Mouse (Mus musculus): Measurements from ENCODE around the gene Atp5j2. TPM values are rescaled to one million over a fixed set of nuclear protein-coding genes. Genes with fewer than 3 reads are reported as not detected.

Gene Atp5j2
- polyA plus RNA-seq, 2 experiments: 284 to 568 TPM

GRCm38 (mm10) chr5:145139571-145140519, 52.0 kb downstream of the Atp5j2 start, which contains the start of the genes Pdap1 and Bud31:
Pdap1 (minus strand) TSS chr5:145140238.
Bud31 (plus strand) TSS chr5:145140362.
- Histone ChIP-seq H3K4me1 (ENCODE audit: control insufficient read depth, insufficient read depth, low read length) (peaks cover 10% of the 10 kb centered on the region), H3K27ac (replicated peaks; ENCODE audit: low read depth, low read length) (peak within 1 kb of the TSS; percentile 77), H3K9ac (ENCODE audit: low read depth, low read length, severe bottlenecking) (peak within 1 kb of the TSS; percentile 82), H3K9me3 (ENCODE audit: control insufficient read depth, low read length) (no peaks in the 10 kb centered on the region), H3K4me3 (replicated peaks; ENCODE audit: low read length) (peak within 1 kb of the TSS; percentile 84), H3K36me3 (ENCODE audit: control insufficient read depth, insufficient read depth, low read length) (peaks cover 57% of the 10 kb centered on the region), H3K4me2 (replicated peaks; ENCODE audit: low read depth, low read length, severe bottlenecking) (peak within 1 kb of the TSS; percentile 76), H3K27me3 (ENCODE audit: control insufficient read depth, insufficient read depth, low read length) (no peaks in the 10 kb centered on the region)
- peak; percentile 95 for ATAC-seq (ENCODE audit: low FRiP score, low read depth)
- 2% methylated on average over 76 of the region's 84 CpGs for WGBS
- peak; percentile 92 for DNase-seq (ENCODE audit: low spot score)
- TF ChIP-seq POLR2A (IDR thresholded peaks at IDR 0.05; ENCODE audit: borderline replicate concordance, extremely low read depth, insufficient read depth, insufficient read length): 0 out of 2 replicates have a peak, but pooled peaks have one; percentile 47

GRCm38 (mm10) chr5:145138836-145139235, 53.0 kb downstream of the Atp5j2 start:
- Histone ChIP-seq H3K4me3 (replicated peaks; ENCODE audit: low read length) (peak overlapping the region; percentile 84), H3K9ac (ENCODE audit: low read depth, low read length, severe bottlenecking) (peak overlapping the region; percentile 82), H3K27me3 (ENCODE audit: control insufficient read depth, insufficient read depth, low read length) (no peaks in the 10 kb centered on the region), H3K9me3 (ENCODE audit: control insufficient read depth, low read length) (no peaks in the 10 kb centered on the region), H3K4me2 (replicated peaks; ENCODE audit: low read depth, low read length, severe bottlenecking) (peak overlapping the region; percentile 76), H3K36me3 (ENCODE audit: control insufficient read depth, insufficient read depth, low read length) (peaks cover 57% of the 10 kb centered on the region), H3K4me1 (ENCODE audit: control insufficient read depth, insufficient read depth, low read length) (peaks cover 10% of the 10 kb centered on the region), H3K27ac (replicated peaks; ENCODE audit: low read depth, low read length) (no peak overlapping the region; the same call in 1 of the 2 replicates)
- DNase-seq (ENCODE audit: low spot score) (peak; percentile 61), ATAC-seq (ENCODE audit: low FRiP score, low read depth) (no peak)
- 9% methylated on average over 6 of the region's 6 CpGs for WGBS
- no peak for TF ChIP-seq POLR2A (IDR thresholded peaks at IDR 0.05; ENCODE audit: borderline replicate concordance, extremely low read depth, insufficient read depth, insufficient read length)

Other genes with a start within 250 kb of the Atp5j2 start
- 28.3 and 33.7 TPM in 2 replicates for gene Smurf1, start 226.2 kb downstream of the Atp5j2 start, polyA plus RNA-seq (2012; rRNA removed)
- gene Smurf1, start 226.2 kb downstream of the Atp5j2 start, polyA plus RNA-seq (2014; fragmentation: Nextera tagmentation; extraction: Ambion mirVana): 24.7 and 25.8 TPM in 2 replicates
- not detected in 2 replicates for gene Gm4871, start 159.3 kb downstream of the Atp5j2 start, polyA plus RNA-seq (2012; rRNA removed)
- not detected in 2 replicates for gene Gm4871, start 159.3 kb downstream of the Atp5j2 start, polyA plus RNA-seq (2014; fragmentation: Nextera tagmentation; extraction: Ambion mirVana)
- not detected in 2 replicates for gene 1700018F24Rik, start 149.1 kb downstream of the Atp5j2 start, polyA plus RNA-seq (2012; rRNA removed)
- not detected in 2 replicates for gene 1700018F24Rik, start 149.1 kb downstream of the Atp5j2 start, polyA plus RNA-seq (2014; fragmentation: Nextera tagmentation; extraction: Ambion mirVana)
- 145 and 150 TPM in 2 replicates for gene Arpc1a, start 108.2 kb downstream of the Atp5j2 start, polyA plus RNA-seq (2012; rRNA removed)
- gene Arpc1a, start 108.2 kb downstream of the Atp5j2 start, polyA plus RNA-seq (2014; fragmentation: Nextera tagmentation; extraction: Ambion mirVana): 142 and 147 TPM in 2 replicates
- gene Kpna7, start 108.0 kb downstream of the Atp5j2 start, polyA plus RNA-seq (2012; rRNA removed): not detected in 2 replicates
- gene Kpna7, start 108.0 kb downstream of the Atp5j2 start, polyA plus RNA-seq (2014; fragmentation: Nextera tagmentation; extraction: Ambion mirVana): not detected in 2 replicates
- 324 and 340 TPM in 2 replicates for gene Arpc1b, start 77.8 kb downstream of the Atp5j2 start, polyA plus RNA-seq (2012; rRNA removed)
- gene Arpc1b, start 77.8 kb downstream of the Atp5j2 start, polyA plus RNA-seq (2014; fragmentation: Nextera tagmentation; extraction: Ambion mirVana): 214 and 217 TPM in 2 replicates
- gene Pdap1, start 51.8 kb downstream of the Atp5j2 start, polyA plus RNA-seq (2012; rRNA removed): 60.3 and 114 TPM in 2 replicates
- gene Pdap1, start 51.8 kb downstream of the Atp5j2 start, polyA plus RNA-seq (2014; fragmentation: Nextera tagmentation; extraction: Ambion mirVana): 91.5 and 99.3 TPM in 2 replicates
- 116 and 147 TPM in 2 replicates for gene Bud31, start 51.7 kb downstream of the Atp5j2 start, polyA plus RNA-seq (2012; rRNA removed)
- 191 and 197 TPM in 2 replicates for gene Bud31, start 51.7 kb downstream of the Atp5j2 start, polyA plus RNA-seq (2014; fragmentation: Nextera tagmentation; extraction: Ambion mirVana)
- 16.0 and 16.8 TPM in 2 replicates for gene Ptcd1, start 25.0 kb downstream of the Atp5j2 start, polyA plus RNA-seq (2012; rRNA removed)
- gene Ptcd1, start 25.0 kb downstream of the Atp5j2 start, polyA plus RNA-seq (2014; fragmentation: Nextera tagmentation; extraction: Ambion mirVana): 15.9 and 16.4 TPM in 2 replicates
- gene Cpsf4, start 24.8 kb downstream of the Atp5j2 start, polyA plus RNA-seq (2012; rRNA removed): 56.7 and 63.1 TPM in 2 replicates
- gene Cpsf4, start 24.8 kb downstream of the Atp5j2 start, polyA plus RNA-seq (2014; fragmentation: Nextera tagmentation; extraction: Ambion mirVana): 25.2 and 29.2 TPM in 2 replicates
- gene Zkscan14, start 9.8 kb upstream of the Atp5j2 start, polyA plus RNA-seq (2012; rRNA removed): 3.3 and 4.0 TPM in 2 replicates
- gene Zkscan14, start 9.8 kb upstream of the Atp5j2 start, polyA plus RNA-seq (2014; fragmentation: Nextera tagmentation; extraction: Ambion mirVana): 9.1 and 9.7 TPM in 2 replicates
- 8.5 and 9.2 TPM in 2 replicates for gene Zkscan5, start 12.5 kb upstream of the Atp5j2 start, polyA plus RNA-seq (2012; rRNA removed)
- gene Zkscan5, start 12.5 kb upstream of the Atp5j2 start, polyA plus RNA-seq (2014; fragmentation: Nextera tagmentation; extraction: Ambion mirVana): 14.3 and 15.2 TPM in 2 replicates
- gene Zfp655, start 39.7 kb upstream of the Atp5j2 start, polyA plus RNA-seq (2012; rRNA removed): 16.6 and 18.5 TPM in 2 replicates
- 36.8 and 38.1 TPM in 2 replicates for gene Zfp655, start 39.7 kb upstream of the Atp5j2 start, polyA plus RNA-seq (2014; fragmentation: Nextera tagmentation; extraction: Ambion mirVana)
- gene Zscan25, start 88.4 kb upstream of the Atp5j2 start, polyA plus RNA-seq (2012; rRNA removed): 18.0 and 18.2 TPM in 2 replicates
- gene Zscan25, start 88.4 kb upstream of the Atp5j2 start, polyA plus RNA-seq (2014; fragmentation: Nextera tagmentation; extraction: Ambion mirVana): 0.66 and 0.88 TPM in 2 replicates
- gene Cyp3a57, start 153.2 kb upstream of the Atp5j2 start, polyA plus RNA-seq (2012; rRNA removed): not detected in 2 replicates
- gene Cyp3a57, start 153.2 kb upstream of the Atp5j2 start, polyA plus RNA-seq (2014; fragmentation: Nextera tagmentation; extraction: Ambion mirVana): not detected in 2 replicates

Measured in limb, embryonic 14.5 days (tissue).